9 mouse cellular contexts compared by ENCODE assay signal in the genomic region with DNA sequence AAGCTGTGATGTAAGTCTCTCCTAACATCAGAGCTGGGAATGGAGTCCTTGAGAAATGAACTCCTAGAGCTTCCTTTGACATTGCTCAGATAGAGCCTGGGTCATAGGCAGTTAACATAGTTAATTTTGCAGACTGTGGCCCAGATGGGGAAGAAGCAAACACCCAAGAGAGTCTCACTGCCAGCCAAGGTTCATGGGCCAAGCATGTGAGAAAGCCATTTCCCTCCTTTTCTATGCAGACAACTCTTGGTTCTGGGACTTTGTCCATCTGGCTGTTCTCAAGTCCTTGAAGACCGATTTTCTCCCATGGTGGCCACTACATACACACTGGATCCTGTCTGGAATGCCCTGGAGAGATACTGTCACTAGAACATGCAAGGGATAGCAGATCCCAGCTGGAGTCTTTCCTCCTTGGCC. TPM values are rescaled to one million over a fixed set of nuclear protein-coding genes. Genes with fewer than 3 reads are reported as not detected.
DNase-seq lines count a peak whose midpoint lies in the region; ATAC-seq and TF ChIP-seq lines count a peak whose summit lies in the region.
"Had no signal": no experiment of that assay in that cellular context is flagged by ENCODE, and none has a peak within 500 bp of the region (broad histone marks: within the 10 kb centered on the region; RNA-seq: fewer than 3 reads in every experiment).

No protein-coding gene starts in this region.

- no peaks in the 10 kb centered on the region for H3K27me3 ChIP-seq in lung, postnatal 0 days (replicated peaks; ENCODE audit: insufficient read depth, low read length)
- H3K27me3 ChIP-seq: embryonic facial prominence, embryonic 13.5 days had no signal

- no peak for TF ChIP-seq CTCF in lung, postnatal 0 days (IDR thresholded peaks at IDR 0.05)

- no peak overlapping the region for H3K4me3 ChIP-seq in lung, postnatal 0 days (ENCODE audit: low read depth, low read length)
- H3K4me3 ChIP-seq: embryonic facial prominence, embryonic 13.5 days had no signal

- H3K4me2 ChIP-seq in lung, postnatal 0 days (replicated peaks; ENCODE audit: low read depth, low read length), result no peak overlapping the region
- H3K4me2 ChIP-seq: embryonic facial prominence, embryonic 13.5 days had no signal

- no peak overlapping the region for H3K9ac ChIP-seq in lung, postnatal 0 days (replicated peaks; ENCODE audit: low read depth)
- H3K9ac ChIP-seq: embryonic facial prominence, embryonic 13.5 days had no signal

- peak overlapping the region; percentile 28 for H3K27ac ChIP-seq in lung, postnatal 0 days (ENCODE audit: low read length)
- H3K27ac ChIP-seq: embryonic facial prominence, embryonic 13.5 days had no signal

- peak; percentile 28 for DNase-seq in ovary, adult 18-20 months (ENCODE audit: low spot score)
- no peak for DNase-seq in ovary, postnatal 10 days (ENCODE audit: low spot score)
- DNase-seq in kidney, adult 8-10 months, result peak; percentile 30 to 58
- DNase-seq in lung, postnatal 0 days (ENCODE audit: low spot score), result peak; percentile 91
- no peak for DNase-seq in yolk sac, embryonic 10.5 days (ENCODE audit: low spot score)
- no peak for DNase-seq in frontal cortex, adult 2 months (ENCODE audit: extremely low spot score in 1 of 2, low spot score in 1 of 2)
- DNase-seq in thymus, postnatal 4 days, result no peak
- DNase-seq: liver had no signal

- 53% methylated on average over 1 of the region's 1 CpGs for WGBS in lung, postnatal 0 days

- ATAC-seq in lung, postnatal 0 days, result peak; percentile 94

- peak; percentile 56 for TF ChIP-seq EP300 in lung, postnatal 0 days (IDR thresholded peaks at IDR 0.05)

- H3K9me3 ChIP-seq in lung, postnatal 0 days (ENCODE audit: low read length), result no peaks in the 10 kb centered on the region
- H3K9me3 ChIP-seq: embryonic facial prominence, embryonic 13.5 days had no signal

- no peaks in the 10 kb centered on the region for H3K36me3 ChIP-seq in lung, postnatal 0 days (ENCODE audit: insufficient read depth, low read length)
- H3K36me3 ChIP-seq: embryonic facial prominence, embryonic 13.5 days had no signal

- H3K4me1 ChIP-seq in lung, postnatal 0 days (ENCODE audit: insufficient read depth, low read depth, low read length), result no peaks in the 10 kb centered on the region; the same call in 1 of the 2 replicates
- H3K4me1 ChIP-seq: embryonic facial prominence, embryonic 13.5 days had no signal

RNA-seq across cellular contexts. Expression of a gene that starts 45.6 kb away (rescaled TPM):
- 36.4 and 42.7 TPM in 2 replicates for polyA plus RNA-seq in lung, postnatal 0 days (2015; fragmentation: Nextera tagmentation; extraction: Ambion mirVana)
- 2.5 and 3.0 TPM in 2 replicates for polyA plus RNA-seq in frontal cortex, adult 2 months (2012; rRNA removed)

Comparison
In these comparisons a context has a peak if more than half of its experiments do, and no peak if none do; other contexts are left out.
1. DNase-seq: peak in ovary, adult 18-20 months (single experiment), kidney, adult 8-10 months (2 of 2) and lung, postnatal 0 days (single experiment); none in ovary, postnatal 10 days (single experiment), yolk sac, embryonic 10.5 days (single experiment), frontal cortex, adult 2 months (0 of 2) and thymus, postnatal 4 days (single experiment).